ENCODE assay signal across 18 mouse cellular contexts in the genomic region with DNA sequence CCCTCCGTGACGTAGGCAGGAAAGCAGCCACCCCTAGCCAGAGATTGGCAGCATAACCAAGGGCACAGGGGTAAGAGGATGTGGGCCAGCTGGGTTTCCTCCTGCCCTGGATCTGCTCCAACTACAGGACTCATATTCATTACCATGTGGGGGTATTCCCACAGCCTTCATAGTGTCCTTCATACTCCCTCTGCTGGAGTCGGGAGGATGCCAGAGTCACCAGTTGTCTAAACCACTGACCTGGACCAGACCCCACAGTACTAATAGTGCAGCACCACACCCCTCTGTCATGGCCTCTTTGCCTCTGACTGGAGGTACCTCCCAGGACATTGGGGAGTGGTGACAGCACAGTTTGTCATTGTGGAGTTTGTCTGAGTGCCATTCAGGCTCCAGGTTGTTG. TPM values are rescaled to one million over a fixed set of nuclear protein-coding genes. Genes with fewer than 3 reads are reported as not detected.
A peak's percentile ranks its signal among the peaks of the same experiment; 100 is the strongest.
DNase-seq lines count a peak whose midpoint lies in the region; ATAC-seq and TF ChIP-seq lines count a peak whose summit lies in the region.
"Had no signal": no experiment of that assay in that cellular context is flagged by ENCODE, and none has a peak within 500 bp of the region (broad histone marks: within the 10 kb centered on the region; RNA-seq: fewer than 3 reads in every experiment).

No protein-coding gene starts in this region.

- ATAC-seq in hindbrain, embryonic 15.5 days (ENCODE audit: low FRiP score, low read depth): peak; percentile 29; the same call in 1 of the 2 replicates
- ATAC-seq in hindbrain, embryonic 13.5 days (ENCODE audit: low FRiP score): no peak
- ATAC-seq in liver, embryonic 11.5 days (replicated peaks; ENCODE audit: low FRiP score): no peak; the same call in 1 of the 2 replicates
- peak; percentile 14 to 27; a peak in 1 of 4 replicates for ATAC-seq in hematopoietic stem cell, adult 5-6 weeks (replicated peaks in 1 of 2; ENCODE audit: insufficient read depth in 1 of 2, low FRiP score in 2 of 2, low TSS enrichment in 1 of 2, low read depth in 1 of 2, poor library complexity in 2 of 2, severe bottlenecking in 2 of 2)
- no peak for ATAC-seq in forebrain, embryonic 13.5 days
- ATAC-seq: forebrain, embryonic 15.5 days; liver, postnatal 0 days had no signal

- WGBS in cerebellum, adult 2 months: 65% methylated on average over 3 of the region's 3 CpGs
- 68% methylated on average over 3 of the region's 3 CpGs for WGBS in hindbrain, embryonic 15.5 days
- WGBS in hindbrain, embryonic 13.5 days: 88% methylated on average over 3 of the region's 3 CpGs
- WGBS in liver, adult 2 months: 37% methylated on average over 3 of the region's 3 CpGs
- 81% methylated on average over 3 of the region's 3 CpGs for WGBS in liver, embryonic 11.5 days
- 92% methylated on average over 3 of the region's 3 CpGs for WGBS in forebrain, embryonic 13.5 days

- H3K27me3 ChIP-seq in cerebellum, adult 2 months (ENCODE audit: control insufficient read depth, insufficient read depth, low read length): no peaks in the 10 kb centered on the region
- no peaks in the 10 kb centered on the region for H3K27me3 ChIP-seq in hindbrain, embryonic 15.5 days
- H3K27me3 ChIP-seq in hindbrain, embryonic 13.5 days: no peaks in the 10 kb centered on the region
- no peaks in the 10 kb centered on the region for H3K27me3 ChIP-seq in liver, adult 2 months (ENCODE audit: control insufficient read depth, insufficient read depth, low read length)
- no peaks in the 10 kb centered on the region for H3K27me3 ChIP-seq in liver, embryonic 11.5 days (replicated peaks; ENCODE audit: control insufficient read depth, insufficient read depth, low read length)
- no peaks in the 10 kb centered on the region for H3K27me3 ChIP-seq in forebrain, embryonic 13.5 days
- H3K27me3 ChIP-seq: embryonic facial prominence, embryonic 13.5 days; forebrain, embryonic 15.5 days; limb, embryonic 12.5 days; neural tube, embryonic 15.5 days had no signal

- peaks cover 4% of the 10 kb centered on the region; the same call in 1 of the 2 replicates for H3K4me1 ChIP-seq in cerebellum, adult 2 months (ENCODE audit: control insufficient read depth, insufficient read depth, low read length)
- no peaks in the 10 kb centered on the region for H3K4me1 ChIP-seq in hindbrain, embryonic 15.5 days (replicated peaks)
- 0 out of 2 replicates have a peak, but pooled peaks cover 2% of the 10 kb centered on the region for H3K4me1 ChIP-seq in hindbrain, embryonic 13.5 days (replicated peaks)
- H3K4me1 ChIP-seq in liver, adult 2 months (ENCODE audit: control insufficient read depth, insufficient read depth, low read length): peaks cover 2% of the 10 kb centered on the region; the same call in 1 of the 2 replicates
- H3K4me1 ChIP-seq in liver, embryonic 11.5 days (replicated peaks; ENCODE audit: control insufficient read depth, insufficient read depth, low read length): no peaks in the 10 kb centered on the region; the same call in 1 of the 2 replicates
- no peaks in the 10 kb centered on the region for H3K4me1 ChIP-seq in forebrain, embryonic 13.5 days
- H3K4me1 ChIP-seq: forebrain, embryonic 15.5 days; limb, embryonic 12.5 days; neural tube, embryonic 15.5 days had no signal

- H3K9me3 ChIP-seq in hindbrain, embryonic 15.5 days: no peaks in the 10 kb centered on the region
- no peaks in the 10 kb centered on the region for H3K9me3 ChIP-seq in hindbrain, embryonic 13.5 days
- no peaks in the 10 kb centered on the region for H3K9me3 ChIP-seq in liver, embryonic 11.5 days (ENCODE audit: control insufficient read depth, low read length)
- H3K9me3 ChIP-seq in forebrain, embryonic 13.5 days (replicated peaks): no peaks in the 10 kb centered on the region
- H3K9me3 ChIP-seq: embryonic facial prominence, embryonic 13.5 days; forebrain, embryonic 15.5 days; heart, embryonic 13.5 days; limb, embryonic 12.5 days; megakaryocyte, embryonic 14.5 days; neural tube, embryonic 15.5 days had no signal

- 0 out of 2 replicates have a peak, but pooled peaks have one; percentile 6 for TF ChIP-seq CTCF in cerebellum, adult 2 months (IDR thresholded peaks at IDR 0.05; ENCODE audit: borderline replicate concordance, insufficient read depth, low read depth, low read length)
- TF ChIP-seq CTCF in liver, adult 2 months (IDR thresholded peaks at IDR 0.05; ENCODE audit: low read depth, low read length): no peak

- no peak overlapping the region for H3K4me3 ChIP-seq in cerebellum, adult 2 months (replicated peaks; ENCODE audit: insufficient read depth, low read depth, low read length)
- H3K4me3 ChIP-seq in hindbrain, embryonic 15.5 days: no peak overlapping the region
- H3K4me3 ChIP-seq in hindbrain, embryonic 13.5 days: no peak overlapping the region
- H3K4me3 ChIP-seq in liver, adult 2 months (ENCODE audit: insufficient read depth, low read depth, low read length): no peak overlapping the region
- H3K4me3 ChIP-seq in liver, embryonic 11.5 days (ENCODE audit: low read depth, low read length): no peak overlapping the region
- H3K4me3 ChIP-seq in forebrain, embryonic 13.5 days: no peak overlapping the region
- H3K4me3 ChIP-seq: embryonic facial prominence, embryonic 13.5 days; forebrain, embryonic 15.5 days; heart, embryonic 13.5 days; limb, embryonic 12.5 days; megakaryocyte, embryonic 14.5 days; neural tube, embryonic 15.5 days had no signal

- peaks cover 22% of the 10 kb centered on the region for H3K36me3 ChIP-seq in hindbrain, embryonic 15.5 days
- H3K36me3 ChIP-seq in hindbrain, embryonic 13.5 days: peaks cover 53% of the 10 kb centered on the region
- peaks cover 4% of the 10 kb centered on the region; the same call in 1 of the 2 replicates for H3K36me3 ChIP-seq in liver, adult 2 months (ENCODE audit: control insufficient read depth, insufficient read depth, low read length)
- H3K36me3 ChIP-seq in liver, embryonic 11.5 days (ENCODE audit: control insufficient read depth, insufficient read depth, low read length): no peaks in the 10 kb centered on the region
- peaks cover 28% of the 10 kb centered on the region for H3K36me3 ChIP-seq in forebrain, embryonic 13.5 days (ENCODE audit: poor library complexity, severe bottlenecking)

- TF ChIP-seq POLR2A in cerebellum, adult 2 months (IDR thresholded peaks at IDR 0.05; ENCODE audit: borderline replicate concordance, insufficient read depth, low read length): no peak
- TF ChIP-seq POLR2A in liver, adult 2 months (IDR thresholded peaks at IDR 0.05; ENCODE audit: extremely low read depth, insufficient read depth, low read length): no peak

- DNase-seq in cerebellum, adult 2 months: no peak
- no peak for DNase-seq in cerebellum, postnatal 4 days (ENCODE audit: low spot score in 2 of 2)
- peak; percentile 37 for DNase-seq in liver, adult 2 months (ENCODE audit: extremely low read depth, low read depth, low spot score)
- no peak for DNase-seq in liver, embryonic 11.5 days (ENCODE audit: low spot score)
- DNase-seq: B cell, adult 2 months; thymus, adult 18-20 months had no signal

- H3K27ac ChIP-seq in cerebellum, adult 2 months (ENCODE audit: insufficient read depth, low read length): no peak overlapping the region
- H3K27ac ChIP-seq in hindbrain, embryonic 15.5 days (replicated peaks): no peak overlapping the region
- H3K27ac ChIP-seq in hindbrain, embryonic 13.5 days: no peak overlapping the region
- no peak overlapping the region for H3K27ac ChIP-seq in liver, adult 2 months (replicated peaks; ENCODE audit: insufficient read depth, low read depth, low read length)
- H3K27ac ChIP-seq in liver, embryonic 11.5 days (ENCODE audit: low read depth, low read length): no peak overlapping the region
- H3K27ac ChIP-seq in forebrain, embryonic 13.5 days: no peak overlapping the region
- H3K27ac ChIP-seq: embryonic facial prominence, embryonic 13.5 days; forebrain, embryonic 15.5 days; heart, embryonic 13.5 days; hindbrain, embryonic 14.5 days; limb, embryonic 12.5 days; neural tube, embryonic 15.5 days had no signal

- H3K4me2 ChIP-seq in hindbrain, embryonic 15.5 days: no peak overlapping the region
- H3K4me2 ChIP-seq in hindbrain, embryonic 13.5 days: no peak overlapping the region
- H3K4me2 ChIP-seq in liver, embryonic 11.5 days: no peak overlapping the region
- H3K4me2 ChIP-seq in forebrain, embryonic 13.5 days: no peak overlapping the region
- H3K4me2 ChIP-seq: embryonic facial prominence, embryonic 13.5 days; forebrain, embryonic 15.5 days; heart, embryonic 13.5 days; hindbrain, embryonic 14.5 days; limb, embryonic 12.5 days; neural tube, embryonic 15.5 days had no signal

- no peak overlapping the region for H3K9ac ChIP-seq in hindbrain, embryonic 15.5 days
- H3K9ac ChIP-seq in hindbrain, embryonic 13.5 days: no peak overlapping the region
- H3K9ac ChIP-seq in liver, adult 2 months (ENCODE audit: low read depth, low read length): no peak overlapping the region
- H3K9ac ChIP-seq in liver, embryonic 11.5 days (ENCODE audit: low read depth, low read length): no peak overlapping the region
- no peak overlapping the region for H3K9ac ChIP-seq in forebrain, embryonic 13.5 days
- H3K9ac ChIP-seq: embryonic facial prominence, embryonic 13.5 days; forebrain, embryonic 15.5 days; heart, embryonic 13.5 days; hindbrain, embryonic 14.5 days; limb, embryonic 12.5 days; liver, postnatal 0 days; neural tube, embryonic 15.5 days had no signal

- no peaks in the 10 kb centered on the region for H3K79me2 ChIP-seq in liver, adult 2 months (ENCODE audit: control insufficient read depth, insufficient read depth, low read length)

RNA-seq across cellular contexts. Expression of gene Hdac11, which starts 17.7 kb away (rescaled TPM):
- polyA plus RNA-seq in cerebellum, adult 2 months (2012; rRNA removed): 183 and 188 TPM in 2 replicates
- polyA plus RNA-seq in hindbrain, embryonic 15.5 days (2015; fragmentation: Nextera tagmentation; extraction: Ambion mirVana): 43.4 and 44.4 TPM in 2 replicates
- polyA plus RNA-seq in hindbrain, embryonic 13.5 days (2015; fragmentation: Nextera tagmentation; extraction: Ambion mirVana): 33.6 and 34.2 TPM in 2 replicates
- total RNA-seq in liver, adult 2 months (2014; rRNA removed): 37.2 and 42.9 TPM in 2 replicates
- 58.4 and 60.5 TPM in 2 replicates for polyA plus RNA-seq in liver, adult 2 months (2012; rRNA removed)
- 7.1 and 7.2 TPM in 2 replicates for polyA plus RNA-seq in liver, embryonic 11.5 days (2014; fragmentation: Nextera tagmentation; extraction: Ambion mirVana)
- 6.4 and 11.7 TPM in 2 replicates for total RNA-seq in hematopoietic stem cell, adult 5-6 weeks (2017)
- 15.3 and 21.0 TPM in 2 replicates for polyA plus RNA-seq in forebrain, embryonic 13.5 days (2015; fragmentation: Nextera tagmentation; extraction: Ambion mirVana)

RNA-seq across cellular contexts. Expression of gene Fbln2, which starts 38.0 kb away (rescaled TPM):
- polyA plus RNA-seq in cerebellum, adult 2 months (2012; rRNA removed): 3.3 and 4.0 TPM in 2 replicates
- 28.7 and 29.0 TPM in 2 replicates for polyA plus RNA-seq in hindbrain, embryonic 15.5 days (2015; fragmentation: Nextera tagmentation; extraction: Ambion mirVana)
- 27.4 and 32.0 TPM in 2 replicates for polyA plus RNA-seq in hindbrain, embryonic 13.5 days (2015; fragmentation: Nextera tagmentation; extraction: Ambion mirVana)
- total RNA-seq in liver, adult 2 months (2014; rRNA removed): 1.4 and 2.3 TPM in 2 replicates
- 3.4 and 3.5 TPM in 2 replicates for polyA plus RNA-seq in liver, adult 2 months (2012; rRNA removed)
- polyA plus RNA-seq in liver, embryonic 11.5 days (2014; fragmentation: Nextera tagmentation; extraction: Ambion mirVana): 33.3 and 36.3 TPM in 2 replicates
- total RNA-seq in hematopoietic stem cell, adult 5-6 weeks (2017): not detected in 2 replicates
- polyA plus RNA-seq in forebrain, embryonic 13.5 days (2015; fragmentation: Nextera tagmentation; extraction: Ambion mirVana): 8.5 and 12.2 TPM in 2 replicates

RNA-seq across cellular contexts. Expression of gene Nup210, which starts 57.6 kb away (rescaled TPM):
- polyA plus RNA-seq in cerebellum, adult 2 months (2012; rRNA removed): 16.8 and 23.1 TPM in 2 replicates
- polyA plus RNA-seq in hindbrain, embryonic 15.5 days (2015; fragmentation: Nextera tagmentation; extraction: Ambion mirVana): 17.0 and 21.2 TPM in 2 replicates
- polyA plus RNA-seq in hindbrain, embryonic 13.5 days (2015; fragmentation: Nextera tagmentation; extraction: Ambion mirVana): 17.0 and 17.4 TPM in 2 replicates
- 12.2 and 14.9 TPM in 2 replicates for total RNA-seq in liver, adult 2 months (2014; rRNA removed)
- polyA plus RNA-seq in liver, adult 2 months (2012; rRNA removed): 13.8 and 18.3 TPM in 2 replicates
- 53.5 and 58.3 TPM in 2 replicates for polyA plus RNA-seq in liver, embryonic 11.5 days (2014; fragmentation: Nextera tagmentation; extraction: Ambion mirVana)
- total RNA-seq in hematopoietic stem cell, adult 5-6 weeks (2017): 140 and 155 TPM in 2 replicates
- 17.1 and 23.7 TPM in 2 replicates for polyA plus RNA-seq in forebrain, embryonic 13.5 days (2015; fragmentation: Nextera tagmentation; extraction: Ambion mirVana)

Comparison
In these comparisons a context has a peak if more than half of its experiments do, and no peak if none do; other contexts are left out.
1. ATAC-seq: peak in hindbrain, embryonic 15.5 days (single experiment) and hematopoietic stem cell, adult 5-6 weeks (2 of 2); none in hindbrain, embryonic 13.5 days (single experiment), liver, embryonic 11.5 days (single experiment) and forebrain, embryonic 13.5 days (single experiment).